Mouse (Mus musculus) spleen, adult 2 months (tissue): ENCODE results near the gene Tbl2. TPM values are rescaled to one million over a fixed set of nuclear protein-coding genes. Genes with fewer than 3 reads are reported as not detected.

Experiments
- DNase-seq, 2 experiments: peaks; one replicate each; pipeline versions ENCODE4 v3.0.0 to v3.0.0-alpha.2; 2012 to 2021; ENCODE audit warnings: low spot score in 2 of 2, low read depth in 1 of 2
- H3K27ac ChIP-seq: fragments of 200-500 bp; 2 replicates; pipeline ENCODE4 v1.5.1; 2012; ENCODE audit warnings: low read length, inconsistent platforms; ENCODE audit not compliant: insufficient read depth
- H3K27me3 ChIP-seq: fragments of 200-500 bp; 2 replicates; pipeline ENCODE4 v1.6.1; 2012; ENCODE audit warnings: mild to moderate bottlenecking, moderate library complexity, low read length, inconsistent platforms; ENCODE audit not compliant: control insufficient read depth, insufficient read depth
- H3K36me3 ChIP-seq: fragments of 200-500 bp; 2 replicates; pipeline ENCODE4 v1.6.1; 2012; ENCODE audit warnings: mild to moderate bottlenecking, low read length, inconsistent platforms; ENCODE audit not compliant: control insufficient read depth, insufficient read depth
- H3K4me1 ChIP-seq: fragments of 200-500 bp; 2 replicates; pipeline ENCODE4 v1.6.1; 2011; ENCODE audit warnings: inconsistent platforms; ENCODE audit not compliant: control insufficient read depth, insufficient read depth, insufficient read length
- H3K4me3 ChIP-seq: fragments of 200-500 bp; 2 replicates; pipeline ENCODE4 v1.5.1; 2011; ENCODE audit warnings: mild to moderate bottlenecking, inconsistent platforms; ENCODE audit not compliant: insufficient read depth, insufficient read length; ENCODE audit errors: extremely low read depth
- CTCF ChIP-seq: fragments of 200-500 bp; IDR thresholded peaks from 2 replicates; pipeline ENCODE4 v1.5.1; 2011; ENCODE audit warnings: mild to moderate bottlenecking, inconsistent platforms; ENCODE audit not compliant: insufficient read depth, insufficient read length, insufficient replicate concordance; ENCODE audit errors: extremely low read depth
- POLR2A ChIP-seq: fragments of 200-500 bp; IDR thresholded peaks from 2 replicates; pipeline ENCODE4 v1.6.1; 2011; ENCODE audit warnings: low read depth, low read length, inconsistent platforms
- whole genome bisulfite sequencing: fragments of 180-500 bp; shearing (Covaris S2); methylation state at CpG from one replicate; pipeline ENCODE4 v1.1.7; 2018; 5-methylcytosine and 5-hydroxymethylcytosine counted together
- polyA plus RNA-seq: library from polyadenylated mRNA; depleted of rRNA; stranded (reverse); fragments of >200 nt; gene quantifications from 2 replicates; pipeline ENCODE4 v1.2.3, GENCODE M21; 2012

Gene Tbl2
- polyA plus RNA-seq, 1 experiment: 7.2 TPM

DNA sequence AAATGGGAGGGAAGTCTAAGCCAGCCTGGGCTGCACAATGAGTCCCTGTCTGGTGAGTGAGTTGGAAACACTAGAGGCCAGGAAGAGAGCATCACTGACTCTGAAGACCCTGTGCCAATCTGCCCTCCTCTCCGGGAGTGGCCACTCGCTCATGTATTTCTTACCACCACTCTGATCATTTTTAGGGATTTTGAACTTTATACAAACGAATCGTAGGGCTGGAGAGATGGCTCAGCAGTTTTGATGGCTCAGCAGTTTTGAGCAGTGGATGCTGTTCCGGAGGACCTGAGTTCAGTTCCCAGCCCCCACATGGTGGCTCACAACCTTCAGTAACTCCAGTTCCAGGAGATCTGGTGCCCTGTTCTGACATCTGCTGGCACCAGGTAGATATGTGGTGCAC is 23.5 kb downstream of the Tbl2 start:
- TF ChIP-seq POLR2A: no peak
- TF ChIP-seq CTCF: no peak
- H3K27me3 ChIP-seq: no peaks in the 10 kb centered on the region
- no peak overlapping the region for H3K27ac ChIP-seq
- no peak overlapping the region for H3K4me3 ChIP-seq
- no peak for DNase-seq
- H3K36me3 ChIP-seq: peaks cover 30% of the 10 kb centered on the region
- 94% methylated on average over 5 of the region's 5 CpGs for WGBS
- H3K4me1 ChIP-seq: peaks cover 2% of the 10 kb centered on the region

- Histone ChIP-seq H3K4me1 (no peaks in the 10 kb centered on the region; the same call in 1 of the 2 replicates), H3K27me3 (no peaks in the 10 kb centered on the region), H3K4me3 (no peak overlapping the region), H3K36me3 (peaks cover 45% of the 10 kb centered on the region), H3K27ac (no peak overlapping the region)
- TF ChIP-seq POLR2A: no peak
- TF ChIP-seq CTCF: no peak
- no peak for DNase-seq
These were observed 25.6 kb downstream of the Tbl2 start for GRCm38 (mm10) chr5:135175086-135175485.

GRCm38 (mm10) chr5:135178523-135178922 is 29.1 kb downstream of the Tbl2 start:
- TF ChIP-seq CTCF: no peak
- TF ChIP-seq POLR2A: no peak
- 89% methylated on average over 3 of the region's 3 CpGs for WGBS
- Histone ChIP-seq H3K27ac (no peak overlapping the region), H3K4me1 (no peaks in the 10 kb centered on the region), H3K27me3 (no peaks in the 10 kb centered on the region), H3K4me3 (no peak overlapping the region), H3K36me3 (peaks cover 50% of the 10 kb centered on the region)
- no peak for DNase-seq

DNA sequence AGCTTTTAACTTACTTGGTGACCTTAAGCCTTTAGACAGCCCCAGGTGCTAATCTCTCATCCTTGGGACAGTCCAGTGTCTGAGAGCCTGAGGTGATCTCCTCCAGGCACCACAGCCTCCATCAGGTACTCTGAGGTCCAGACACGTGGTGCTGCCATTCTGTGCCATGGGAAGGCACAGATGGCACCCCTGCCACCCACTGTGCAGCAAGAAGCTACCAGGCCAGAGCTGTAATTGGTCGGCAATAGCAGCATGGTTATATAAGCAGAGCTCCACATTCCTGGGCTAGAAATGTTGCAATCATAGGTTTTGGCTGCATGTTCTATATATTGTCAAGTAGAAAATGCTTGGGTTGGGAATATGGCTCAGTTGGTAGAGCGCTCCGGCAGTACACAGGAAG is 29.5 kb downstream of the Tbl2 start:
- WGBS: 98% methylated on average over 4 of the region's 4 CpGs
- TF ChIP-seq CTCF: no peak
- no peak for TF ChIP-seq POLR2A
- H3K4me1 ChIP-seq: no peaks in the 10 kb centered on the region
- H3K4me3 ChIP-seq: no peak overlapping the region
- no peaks in the 10 kb centered on the region for H3K27me3 ChIP-seq
- DNase-seq: no peak
- H3K36me3 ChIP-seq: peaks cover 48% of the 10 kb centered on the region
- H3K27ac ChIP-seq: no peak overlapping the region

DNA sequence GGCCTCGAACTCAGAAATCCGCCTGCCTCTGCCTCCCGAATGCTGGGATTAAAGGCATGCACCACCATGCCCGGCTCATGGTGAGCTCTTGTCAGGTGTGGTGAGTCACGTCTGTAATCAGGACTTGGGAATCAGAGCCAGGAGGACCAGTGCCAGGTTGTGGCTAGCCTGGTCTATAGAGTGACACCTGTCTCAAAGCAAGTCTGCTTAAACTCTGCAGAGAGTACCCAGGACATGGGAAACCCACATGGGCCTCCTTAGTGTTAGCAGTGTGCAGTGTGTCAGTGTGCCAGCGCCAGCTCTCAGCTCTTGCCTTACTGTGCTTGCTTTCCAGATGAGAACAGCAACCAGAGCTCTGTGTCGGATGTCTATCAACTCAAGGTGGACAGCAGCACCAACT is 30.2 kb downstream of the Tbl2 start:
- no peaks in the 10 kb centered on the region for H3K27me3 ChIP-seq
- H3K4me3 ChIP-seq: no peak overlapping the region
- TF ChIP-seq POLR2A: no peak
- TF ChIP-seq CTCF: no peak
- no peak for DNase-seq
- peaks cover 46% of the 10 kb centered on the region for H3K36me3 ChIP-seq
- 97% methylated on average over 7 of the region's 7 CpGs for WGBS
- H3K27ac ChIP-seq: no peak overlapping the region
- H3K4me1 ChIP-seq: no peaks in the 10 kb centered on the region

- Histone ChIP-seq H3K27me3 (no peaks in the 10 kb centered on the region), H3K4me1 (no peaks in the 10 kb centered on the region), H3K4me3 (no peak overlapping the region), H3K27ac (no peak overlapping the region), H3K36me3 (peaks cover 43% of the 10 kb centered on the region)
- WGBS: 97% methylated on average over 14 of the region's 14 CpGs
- DNase-seq: no peak
- no peak for TF ChIP-seq CTCF
- no peak for TF ChIP-seq POLR2A
These were observed 31.3 kb downstream of the Tbl2 start for GRCm38 (mm10) chr5:135180796-135181195.

- TF ChIP-seq POLR2A (no peak), CTCF (no peak)
- peaks cover 41% of the 10 kb centered on the region for H3K36me3 ChIP-seq
- H3K27ac ChIP-seq: no peak overlapping the region
- H3K27me3 ChIP-seq: no peaks in the 10 kb centered on the region
- no peak for DNase-seq
- WGBS: 92% methylated on average over 6 of the region's 6 CpGs
- no peaks in the 10 kb centered on the region; the same call in 1 of the 2 replicates for H3K4me1 ChIP-seq
- no peak overlapping the region for H3K4me3 ChIP-seq
These were observed 32.3 kb downstream of the Tbl2 start for GRCm38 (mm10) chr5:135181776-135182175.
